Mouse (Mus musculus) cerebellum, adult 18-20 months (tissue): ENCODE data around the gene Pde1b.

ENCODE experiments used
- DNase-seq, 2 experiments: peaks; one replicate each; pipeline ENCODE4 v3.0.0; 2021

Pde1b gene

GRCm38 (mm10) chr15:103552096-103552690, 49.4 kb downstream of the Pde1b start:
- DNase-seq: peak; percentile 45 to 64

- DNase-seq: no peak
These were observed 62.1 kb downstream of the Pde1b start, which contains the start of gene Glycam1 for GRCm38 (mm10) chr15:103564981-103565380. Gene Glycam1, minus strand, starts transcription at chr15:103565081.
